Mouse (Mus musculus) hematopoietic stem cell, adult 5-6 weeks (primary cell): ENCODE measurements around the gene Rybp. TPM values are rescaled to one million over a fixed set of nuclear protein-coding genes. Genes with fewer than 3 reads are reported as not detected.

Experiments used
- ATAC-seq, 2 experiments: fragments of 125-278 bp in 1 of 2; replicated peaks in 1 of 2; 2 replicates each; pipeline ENCODE4 v1.8.0; 2016 to 2017; ENCODE audit warnings: inconsistent platforms in 2 of 2, mild to moderate bottlenecking in 2 of 2, moderate number of reproducible peaks in 2 of 2, low read depth in 1 of 2, moderate TSS enrichment in 1 of 2; ENCODE audit not compliant: low FRiP score in 2 of 2, poor library complexity in 2 of 2, severe bottlenecking in 2 of 2, insufficient read depth in 1 of 2, low TSS enrichment in 1 of 2
- total RNA-seq: library from RNA; stranded (forward); fragments of 172-1452, 232-1000 nt; gene quantifications from 2 replicates; pipeline ENCODE4 v1.2.3, GENCODE M21; 2017

Gene Rybp
- total RNA-seq, 1 experiment from 2014 or later: 62.6 TPM

DNA sequence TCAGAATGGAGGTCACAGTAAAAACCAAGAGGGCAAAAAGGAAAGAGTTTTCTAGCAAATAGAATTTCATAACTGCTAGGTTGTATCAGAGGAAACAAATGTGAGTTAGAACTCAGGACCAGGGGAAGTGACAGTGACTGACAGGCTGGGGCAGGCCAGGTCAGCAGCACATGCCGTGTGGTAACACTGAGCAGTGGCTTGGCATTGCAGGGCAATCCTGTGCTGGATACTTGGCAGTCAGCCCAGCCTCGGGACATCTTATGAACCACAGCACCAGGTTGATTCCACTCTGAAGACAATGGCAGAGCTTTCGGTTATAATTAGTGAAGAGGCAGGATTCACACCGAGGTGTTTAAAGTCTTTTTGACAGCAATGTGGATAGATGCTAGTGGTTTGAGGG lies 11.7 kb upstream of the Rybp start:
- ATAC-seq: peak; percentile 40 to 64; a peak in 3 of 4 replicates

DNA sequence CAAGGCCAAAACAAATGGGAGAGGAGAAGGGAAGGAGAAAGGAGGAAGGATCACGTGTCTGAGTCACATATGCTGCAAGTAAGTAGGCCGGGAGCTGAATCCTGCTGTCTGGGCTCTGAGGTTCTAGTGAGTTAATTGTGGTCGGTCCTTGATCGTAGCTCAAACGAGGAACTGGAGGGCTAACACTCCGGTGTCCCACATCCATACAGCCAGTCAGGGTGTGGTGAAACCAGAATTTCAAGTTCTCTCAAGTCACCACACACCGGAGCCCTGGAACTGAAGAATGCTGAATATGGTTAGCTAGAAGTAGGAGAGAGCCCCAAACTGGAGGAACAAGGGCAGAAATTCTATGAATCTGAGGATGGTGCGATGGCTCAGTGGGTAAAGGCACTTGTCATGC lies 10.3 kb upstream of the Rybp start:
- ATAC-seq: no peak

DNA sequence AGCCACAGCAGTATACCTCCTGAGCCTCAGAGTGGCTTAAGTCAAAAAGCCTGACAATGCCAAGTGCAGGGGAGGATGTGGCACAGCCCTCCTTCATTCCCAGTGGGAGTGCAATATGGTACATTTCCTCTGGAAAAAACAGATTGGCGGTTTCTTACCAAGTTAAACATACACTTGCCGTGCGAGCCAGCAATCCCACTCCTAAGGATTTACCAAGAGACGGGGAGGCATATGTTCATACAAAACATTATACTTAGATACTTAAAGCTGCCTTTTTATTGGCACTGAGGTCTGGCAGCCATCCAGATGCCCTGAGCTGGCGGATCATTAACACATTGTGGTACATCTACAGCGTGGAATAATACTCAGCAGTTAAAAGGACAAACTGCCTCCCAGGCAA lies 5.1 kb upstream of the Rybp start:
- ATAC-seq: no peak

DNA sequence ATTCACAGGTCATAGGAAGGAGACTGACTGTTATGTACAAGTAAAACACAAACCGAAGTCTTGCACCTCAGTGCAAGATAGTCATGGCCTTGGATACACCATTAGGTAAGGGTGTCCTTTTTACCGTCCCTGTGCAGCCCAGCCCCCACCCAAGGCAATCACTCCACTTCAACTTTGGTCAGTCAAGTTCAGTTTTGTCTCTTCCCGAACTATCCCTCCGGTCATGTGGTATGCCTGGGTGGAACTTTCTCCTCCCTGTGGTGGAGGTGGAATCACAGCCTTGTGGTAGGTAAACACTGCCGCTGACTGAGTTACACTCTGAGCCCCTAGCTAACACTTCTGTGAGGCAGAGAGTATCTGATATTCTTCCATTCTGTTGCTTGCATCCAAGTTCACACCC lies 1.8 kb upstream of the Rybp start:
- ATAC-seq: no peak

DNA sequence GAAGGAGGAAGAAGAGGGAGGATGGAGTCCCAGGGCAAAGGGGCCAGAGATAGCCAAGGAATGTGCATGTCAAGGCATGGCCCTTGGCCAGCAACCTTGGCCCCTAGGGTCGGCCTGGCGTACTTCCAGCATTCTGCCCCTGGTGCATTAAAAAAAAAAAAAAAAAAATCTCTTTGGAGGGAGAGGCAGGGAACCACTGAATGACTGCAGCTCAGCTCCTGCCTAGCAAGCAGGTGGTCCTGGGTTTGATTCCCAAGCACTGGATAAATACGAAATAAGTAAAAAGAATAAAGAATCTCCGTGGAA lies 1.4 kb upstream of the Rybp start:
- no peak for ATAC-seq

DNA sequence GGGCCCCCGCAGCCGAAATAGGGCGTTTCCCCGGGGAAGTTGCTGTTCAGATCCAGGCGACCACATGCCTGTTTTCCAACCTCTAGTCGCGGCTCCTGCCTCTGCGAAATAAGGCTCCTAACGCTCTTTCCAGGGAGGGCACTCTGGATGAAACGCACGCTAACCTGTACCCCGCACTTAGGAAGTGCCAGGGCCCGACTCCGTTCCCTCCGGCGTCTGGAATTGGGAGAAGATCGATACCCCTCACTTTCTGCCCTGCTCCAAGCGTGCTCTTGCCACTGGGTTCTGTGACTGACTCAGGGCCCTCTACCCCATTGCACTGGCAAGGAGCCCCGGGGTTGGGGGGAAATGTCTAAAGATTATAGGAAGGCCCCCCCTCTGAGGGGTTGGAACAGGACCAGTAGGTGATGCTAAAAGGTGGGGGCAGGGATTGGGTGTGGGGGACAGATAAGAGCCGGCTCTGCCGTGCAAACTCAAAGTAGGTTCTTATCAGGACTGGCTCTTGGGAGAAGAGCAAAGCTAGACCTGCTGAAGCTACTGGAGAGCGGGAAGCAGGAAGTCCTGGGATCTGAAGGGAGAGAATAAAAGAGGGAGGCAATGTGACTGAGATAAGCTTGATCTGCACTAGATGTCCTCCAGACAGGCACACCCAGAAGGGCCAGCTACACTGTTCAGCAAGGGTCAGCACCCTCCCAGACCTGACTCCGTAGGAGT lies 888 bp upstream of the Rybp start:
- peak in 1 of 2 experiments; percentile 9; a peak in 1 of 4 replicates for ATAC-seq

DNA sequence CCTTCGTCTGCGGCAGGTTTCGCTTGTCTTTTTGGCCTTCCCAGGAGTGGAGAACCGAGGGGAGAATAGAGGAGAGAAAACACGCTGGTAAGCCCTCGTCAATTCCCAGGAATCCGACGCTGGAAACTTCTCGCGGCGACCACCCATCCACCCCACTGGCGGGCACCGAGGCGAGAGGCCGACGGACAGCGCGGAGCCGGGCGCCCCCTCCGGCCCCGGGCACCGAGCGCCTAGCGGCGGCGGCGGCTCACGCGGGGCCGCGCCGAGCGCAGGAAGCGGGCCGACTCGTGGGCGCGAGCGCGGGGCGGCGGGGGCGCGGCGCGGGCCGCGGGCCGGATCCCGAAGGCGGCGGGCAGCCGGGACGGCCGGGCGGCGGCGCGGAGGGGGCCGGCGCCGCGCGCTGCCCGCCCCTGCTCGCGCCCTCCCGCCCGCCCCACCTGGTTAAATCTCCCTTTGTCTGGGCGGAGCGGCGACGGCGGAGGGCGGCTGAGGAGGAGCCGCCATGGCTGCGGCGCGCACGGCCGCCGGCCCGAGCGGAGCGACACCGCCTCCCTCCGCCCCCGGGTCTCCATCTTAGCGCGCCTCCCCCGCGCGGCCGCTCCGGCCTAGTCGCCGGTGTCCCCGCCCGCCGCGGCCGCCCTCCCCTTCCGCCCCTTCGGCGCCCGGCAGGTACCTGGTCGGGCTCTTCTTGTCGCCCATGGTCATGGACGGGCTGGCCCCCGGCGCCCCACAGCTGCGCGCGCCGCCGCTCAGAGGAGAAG lies 532 bp downstream of the Rybp start:
- peak; percentile 4 to 23; a peak in 3 of 4 replicates for ATAC-seq

DNA sequence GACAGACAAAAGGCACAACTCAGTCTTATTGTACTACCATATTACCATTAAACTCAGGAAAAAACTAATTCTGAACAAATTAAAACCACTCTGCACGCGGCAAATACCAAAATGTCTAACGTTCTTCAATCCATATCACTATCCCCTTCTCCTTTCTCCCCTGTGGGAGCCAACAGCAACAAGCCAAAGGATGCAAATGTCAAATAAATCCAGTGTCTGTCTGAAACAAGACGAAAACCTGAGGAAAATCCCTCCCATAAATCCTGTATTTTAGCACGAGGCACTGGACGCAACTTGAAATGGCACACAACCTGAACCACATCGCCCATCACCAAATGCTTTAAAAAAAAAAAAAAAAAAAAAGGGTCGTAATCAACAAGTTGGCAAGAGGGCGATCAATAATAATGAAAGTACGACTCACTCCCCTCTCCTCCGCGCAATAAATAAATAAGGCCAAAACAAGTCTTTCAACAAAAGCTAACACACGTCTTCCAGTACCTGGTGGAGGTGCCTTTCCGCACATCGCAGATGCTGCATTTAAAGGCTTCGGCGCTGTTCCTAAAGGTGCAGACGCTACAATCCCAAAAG lies 1.2 kb downstream of the Rybp start:
- ATAC-seq: no peak

DNA sequence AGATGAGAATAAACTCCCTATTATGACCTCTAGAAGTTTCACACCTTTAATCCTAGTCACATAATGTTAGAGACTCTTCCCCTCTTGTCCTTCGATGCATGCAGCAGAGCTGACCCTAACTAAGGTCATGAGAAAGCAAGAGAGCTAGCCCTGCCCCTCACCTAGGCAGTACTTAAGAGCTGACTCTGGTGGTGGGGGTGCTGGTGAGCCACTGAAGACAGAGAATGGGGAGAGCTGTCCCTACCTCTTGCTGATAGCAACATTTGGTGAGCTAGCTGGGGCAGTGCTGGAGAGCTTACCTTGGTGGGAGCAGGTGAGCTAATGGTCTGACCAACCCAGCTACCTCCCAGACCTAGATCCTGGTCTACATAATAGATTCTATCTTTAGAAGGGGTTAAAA lies 8.4 kb downstream of the Rybp start:
- ATAC-seq: no peak

DNA sequence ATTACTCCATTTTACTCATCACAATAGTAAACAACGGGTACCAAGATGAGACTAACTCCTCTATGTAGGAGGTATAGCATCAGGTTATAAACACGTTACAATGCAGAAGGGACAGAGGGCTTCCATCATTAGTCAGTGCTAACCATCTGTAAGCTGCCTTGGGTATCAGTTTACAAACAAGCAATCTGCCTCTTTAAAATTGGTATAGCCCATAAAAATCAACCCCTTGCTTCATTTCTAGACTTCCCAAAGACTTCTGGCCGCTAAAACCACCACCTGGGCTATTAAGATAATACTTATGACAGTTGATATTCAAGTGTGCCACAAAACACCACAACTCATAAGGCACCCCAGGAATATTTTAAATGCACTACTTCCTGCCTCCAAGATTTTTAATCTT lies 10.9 kb downstream of the Rybp start:
- ATAC-seq: no peak

DNA sequence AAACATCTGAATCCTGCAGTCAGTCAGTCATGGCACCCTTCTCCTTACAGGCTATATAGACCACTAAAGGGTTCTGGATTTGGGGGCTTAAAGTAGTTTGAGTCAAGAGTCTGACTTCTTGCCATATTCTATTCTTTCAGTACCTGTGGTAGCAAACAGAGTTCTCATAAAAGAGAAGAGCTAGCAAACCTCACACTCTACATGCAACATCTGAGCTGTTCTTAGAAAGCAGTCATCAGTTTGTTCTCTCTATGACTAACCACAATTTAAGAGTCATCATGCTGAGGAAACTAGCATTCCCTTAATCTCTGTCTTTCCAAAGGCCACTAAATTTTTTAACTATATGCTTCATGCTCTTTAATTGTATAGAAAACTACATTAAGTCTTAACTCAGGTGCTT lies 11.6 kb downstream of the Rybp start:
- ATAC-seq: no peak

DNA sequence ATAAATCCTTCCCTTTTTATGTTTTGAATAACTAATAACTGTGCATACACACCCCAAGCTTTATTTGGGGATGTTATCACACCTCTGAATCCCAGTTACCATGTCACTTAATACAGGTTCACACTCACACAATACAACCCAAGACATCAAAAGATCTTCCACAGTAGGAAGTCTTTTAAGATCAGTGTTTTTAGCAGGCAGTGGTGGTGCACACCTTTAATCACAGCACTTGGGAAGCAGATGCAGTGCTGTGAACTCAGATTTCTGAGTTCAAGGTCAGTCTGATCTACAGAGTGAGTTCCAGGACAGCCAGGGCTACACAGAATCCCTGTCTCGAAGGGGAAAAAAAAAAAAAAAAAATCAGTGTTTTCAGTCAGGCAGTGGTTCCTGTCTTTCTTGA lies 13.7 kb downstream of the Rybp start:
- ATAC-seq: no peak

DNA sequence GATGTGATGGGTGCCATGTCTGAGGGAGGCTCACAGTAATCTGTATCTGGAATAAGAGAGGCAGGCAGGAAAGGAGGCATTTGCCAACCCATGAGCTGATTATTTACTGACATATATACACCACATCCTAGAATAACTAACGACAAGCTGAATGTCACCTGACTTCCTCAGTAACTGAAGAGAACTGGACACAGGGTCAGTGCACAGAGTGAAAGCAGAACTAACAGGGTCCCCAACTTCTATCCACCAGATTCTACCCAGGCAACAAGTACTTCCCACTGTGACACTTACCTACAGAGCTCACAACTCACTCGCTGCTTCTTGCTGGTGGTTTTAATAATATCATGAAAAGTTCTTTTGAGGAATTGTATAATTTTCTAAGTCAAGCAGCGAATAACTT lies 15.3 kb downstream of the Rybp start:
- ATAC-seq: peak; percentile 84 to 85

DNA sequence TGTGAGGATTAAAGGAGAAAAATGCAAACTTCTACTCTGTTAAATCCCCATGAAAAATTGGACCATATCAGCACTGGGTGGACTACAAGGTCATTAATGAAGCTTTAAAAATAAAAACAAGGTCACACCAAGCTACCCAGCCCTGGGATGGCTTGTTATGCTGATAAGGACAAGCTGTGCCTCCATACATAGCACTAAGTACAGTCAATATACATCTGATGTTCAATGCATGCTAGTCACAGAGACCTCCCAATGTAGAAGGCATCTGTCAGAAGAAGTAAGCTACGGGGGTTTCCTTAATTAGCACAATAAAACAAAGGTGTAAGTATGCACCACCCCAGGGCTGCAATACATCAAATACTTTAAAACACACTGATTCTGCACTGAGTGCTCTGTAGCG lies 16.5 kb downstream of the Rybp start:
- no peak for ATAC-seq

DNA sequence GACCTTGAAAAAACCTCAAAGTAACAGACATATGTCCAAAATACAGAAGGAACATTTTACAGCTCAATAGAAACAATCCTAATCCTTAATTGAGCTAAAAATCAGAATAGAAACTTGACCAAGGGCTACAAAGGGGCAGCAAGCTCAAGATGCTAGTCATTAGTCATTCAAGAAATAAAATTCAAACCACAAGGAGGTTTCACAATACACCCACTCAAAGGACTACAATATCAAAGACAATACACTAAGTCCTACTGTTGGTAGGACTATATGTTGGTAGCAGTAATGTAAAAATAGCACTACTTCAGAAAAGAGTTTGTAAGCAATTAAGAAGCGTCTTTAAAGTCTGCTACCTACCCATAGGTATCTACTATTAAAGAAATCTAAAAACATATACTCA lies 27.7 kb downstream of the Rybp start:
- no peak for ATAC-seq

DNA sequence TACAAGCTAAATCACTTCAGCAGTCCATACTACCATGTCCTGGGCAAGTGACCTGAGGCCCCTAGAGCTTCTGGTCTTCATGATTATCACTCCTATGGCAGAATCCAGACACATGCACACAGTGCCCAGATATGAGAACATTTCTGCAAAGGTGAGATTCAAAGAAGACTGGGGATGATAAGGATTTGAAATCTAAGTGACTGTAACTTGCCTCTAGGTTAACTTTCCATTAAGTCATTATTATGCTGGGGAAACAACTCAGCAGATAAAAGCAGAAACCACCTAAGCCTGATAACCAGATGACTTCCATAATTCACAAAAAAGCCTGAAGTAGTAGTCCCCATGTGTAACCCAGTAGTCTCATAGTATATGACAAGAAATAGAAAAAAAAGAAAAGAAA lies 29.0 kb downstream of the Rybp start:
- no peak for ATAC-seq

DNA sequence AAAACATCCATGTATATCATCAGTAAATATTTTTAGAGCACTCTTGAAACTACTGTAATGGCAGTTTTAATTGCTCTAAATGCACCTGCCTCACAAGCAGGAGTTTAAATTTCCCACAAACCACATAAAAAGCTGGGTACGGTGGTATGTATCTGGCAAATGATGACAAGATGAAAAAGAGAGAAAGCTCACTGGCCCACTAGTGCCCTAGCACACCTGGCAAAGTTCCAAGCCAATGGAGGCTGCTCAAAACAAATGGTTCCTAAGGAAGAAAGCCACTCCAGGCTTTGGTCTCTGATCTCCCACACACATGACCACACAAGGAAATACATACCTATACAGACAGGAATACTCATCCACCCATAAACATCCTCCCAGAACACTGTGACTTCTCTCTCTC lies 31.9 kb downstream of the Rybp start:
- peak in 1 of 2 experiments; percentile 21; a peak in 1 of 4 replicates for ATAC-seq

DNA sequence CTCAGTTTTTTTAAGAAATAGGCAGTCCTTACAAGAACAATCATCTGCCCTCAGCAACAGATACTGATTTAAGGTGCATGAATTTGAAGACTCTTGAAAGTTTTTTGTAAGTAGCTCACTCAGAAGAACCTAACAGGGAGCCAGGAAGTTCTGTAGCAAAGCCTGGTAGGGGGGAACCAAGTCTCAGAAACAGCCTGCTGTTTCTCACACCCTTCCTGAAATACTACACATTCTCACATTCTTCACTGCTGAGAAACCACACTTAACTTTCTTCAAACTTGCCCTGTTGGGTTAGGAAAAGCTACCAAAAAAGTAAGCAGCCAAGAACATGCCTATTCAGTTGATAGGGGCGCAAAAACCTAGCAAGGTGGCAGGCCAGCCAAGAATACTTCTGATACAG lies 32.6 kb downstream of the Rybp start:
- ATAC-seq: no peak

DNA sequence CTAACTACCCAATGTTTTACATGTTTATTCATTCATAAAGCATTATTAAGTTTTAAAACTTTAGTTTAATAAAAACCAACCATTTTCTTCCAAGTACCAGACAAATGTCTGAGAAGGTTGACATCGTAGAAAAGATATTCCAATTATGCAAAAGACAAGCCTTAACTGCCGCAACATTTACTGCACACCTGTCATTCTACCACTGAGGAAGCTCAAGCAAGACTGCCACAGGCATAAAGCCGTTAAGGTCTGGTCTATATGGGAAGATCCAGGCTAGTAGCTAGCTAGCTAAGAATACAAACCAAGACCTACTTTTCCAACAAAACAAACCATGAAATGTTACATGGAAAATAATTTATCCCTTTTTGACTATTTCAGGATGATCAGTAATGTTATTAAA lies 42.8 kb downstream of the Rybp start:
- ATAC-seq: no peak
